Mouse (Mus musculus) megakaryocyte, embryonic 14.5 days (primary cell): ENCODE results near the gene Cracr2b.

ENCODE experiments used
- FLI1 ChIP-seq: IDR thresholded peaks from 2 replicates; pipeline ENCODE4 v1.6.1; 2012; ENCODE audit warnings: low read length, inconsistent platforms, mixed read lengths
- GATA1 ChIP-seq: IDR thresholded peaks from 3 replicates; pipeline ENCODE4 v1.6.1; 2012; ENCODE audit warnings: mixed read lengths, low read length, inconsistent platforms, borderline replicate concordance

GRCm38 (mm10) chr7:141466045-141466394, 5.1 kb downstream of the Cracr2b start:
- TF ChIP-seq GATA1 (no peak), FLI1 (no peak)
